Mouse (Mus musculus) stomach, embryonic 16.5 days (tissue): ENCODE measurements around the gene Mif. TPM values are rescaled to one million over a fixed set of nuclear protein-coding genes. Genes with fewer than 3 reads are reported as not detected.

ENCODE experiments used
- ATAC-seq: fragments of 200-750 bp; cut with Nextera tagmentation; 2 replicates; pipeline ENCODE4 v1.8.0; 2017; ENCODE audit warnings: moderate number of reproducible peaks, moderate TSS enrichment; ENCODE audit not compliant: insufficient read depth, low FRiP score
- H3K27ac ChIP-seq: fragments of 300-500 bp; sonication (generic); 2 replicates; pipeline ENCODE4 v1.5.1; 2014; ENCODE audit warnings: low read length
- H3K27me3 ChIP-seq: fragments of 300-500 bp; sonication (generic); 2 replicates; pipeline ENCODE4 v1.6.1; 2014; ENCODE audit warnings: low read length, control low read depth, mixed read lengths; ENCODE audit not compliant: control insufficient read depth, insufficient read depth
- H3K36me3 ChIP-seq: fragments of 300-500 bp; sonication (generic); 2 replicates; pipeline ENCODE4 v1.6.1; 2014; ENCODE audit warnings: low read length; ENCODE audit not compliant: control insufficient read depth, insufficient read depth
- H3K4me1 ChIP-seq: fragments of 300-500 bp; sonication (generic); 2 replicates; pipeline ENCODE4 v1.6.1; 2014; ENCODE audit warnings: low read length, control low read depth, mixed read lengths; ENCODE audit not compliant: control insufficient read depth, insufficient read depth
- H3K4me2 ChIP-seq: fragments of 300-500 bp; sonication (generic); 2 replicates; pipeline ENCODE4 v1.6.1; 2014; ENCODE audit warnings: low read depth, low read length, mixed read lengths
- H3K4me3 ChIP-seq: fragments of 300-500 bp; sonication (generic); replicated peaks from 2 replicates; pipeline ENCODE4 v1.5.1; 2014; ENCODE audit warnings: mild to moderate bottlenecking, low read length
- H3K9ac ChIP-seq: fragments of 300-500 bp; sonication (generic); 2 replicates; pipeline ENCODE4 v1.6.1; 2014; ENCODE audit warnings: low read length
- H3K9me3 ChIP-seq: fragments of 300-500 bp; sonication (generic); replicated peaks from 2 replicates; pipeline ENCODE4 v1.6.1; 2016; ENCODE audit warnings: low read length, control low read depth; ENCODE audit not compliant: control insufficient read depth
- WGBS: fragments of 180-500 bp; shearing (Covaris S2); extraction: QIAGEN DNeasy Blood & Tissue Kit; methylation state at CpG from one replicate; pipeline ENCODE4 v1.1.7; 2014; 5-methylcytosine and 5-hydroxymethylcytosine counted together
- polyA plus RNA-seq: library from polyadenylated mRNA; unstranded; fragments of >200 nt; fragmentation: Nextera tagmentation; extraction: Ambion mirVana; gene quantifications from 2 replicates; pipeline ENCODE4 v1.2.1, GENCODE M21; 2015

Mif gene
- polyA plus RNA-seq, 1 experiment from 2014 or later: 1,459 TPM

DNA sequence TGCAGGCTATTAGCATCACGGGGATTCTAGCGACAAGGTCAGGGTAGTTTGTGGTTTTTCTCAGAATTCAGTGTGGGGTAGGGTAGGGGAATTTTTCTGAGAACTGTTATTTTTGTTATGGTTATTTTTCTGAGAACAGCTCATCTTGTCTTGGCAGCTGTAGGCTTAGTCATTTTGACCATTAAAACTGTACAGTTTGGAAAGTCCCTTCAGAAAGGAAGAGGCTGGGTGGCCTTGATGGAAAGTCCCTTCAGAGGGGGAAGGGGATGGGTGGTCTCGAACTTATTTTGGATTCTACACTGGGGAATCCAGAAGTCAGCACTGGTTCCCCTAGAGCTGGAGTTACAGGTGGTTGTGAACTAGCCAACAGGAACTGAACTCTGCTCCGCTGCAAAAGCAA is 35.5 kb downstream of the Mif start:
- no peaks in the 10 kb centered on the region for H3K36me3 ChIP-seq
- no peak overlapping the region for H3K4me2 ChIP-seq
- H3K9ac ChIP-seq: no peak overlapping the region
- no peak for ATAC-seq
- no peak overlapping the region for H3K27ac ChIP-seq
- 84% methylated on average over 4 of the region's 4 CpGs for WGBS
- H3K4me3 ChIP-seq: no peak overlapping the region
- no peaks in the 10 kb centered on the region for H3K27me3 ChIP-seq
- no peaks in the 10 kb centered on the region for H3K4me1 ChIP-seq
- no peaks in the 10 kb centered on the region for H3K9me3 ChIP-seq

DNA sequence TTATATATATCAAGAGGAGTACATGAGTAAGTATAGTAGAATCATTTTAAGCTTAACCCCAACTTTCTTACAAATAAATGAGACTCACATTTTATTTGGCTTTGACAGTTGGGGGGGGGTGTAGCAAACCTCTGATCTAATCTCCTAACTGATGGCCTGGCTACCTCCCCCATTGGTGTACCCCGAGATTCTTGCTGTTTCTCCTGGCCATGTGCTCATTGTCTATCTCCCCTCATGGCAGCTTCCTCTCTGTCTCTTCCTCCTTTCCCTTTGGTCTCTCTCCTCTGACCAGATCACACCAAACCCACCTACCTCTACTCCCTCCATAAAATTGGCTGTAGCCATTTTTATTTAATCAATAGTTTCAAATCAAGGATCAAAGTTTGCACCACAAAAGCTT is 36.3 kb downstream of the Mif start:
- WGBS: 78% methylated on average over 1 of the region's 1 CpGs

GRCm38 (mm10) chr10:75822443-75822842 is 37.6 kb downstream of the Mif start, which contains the start of gene Gstt4:
Gene Gstt4, minus strand, starts transcription at chr10:75822543.
- no peak for ATAC-seq
- Histone ChIP-seq H3K27ac (no peak within 1 kb of the TSS), H3K4me2 (no peak within 1 kb of the TSS), H3K9me3 (no peaks in the 10 kb centered on the region), H3K4me1 (no peaks in the 10 kb centered on the region), H3K36me3 (no peaks in the 10 kb centered on the region), H3K4me3 (no peak within 1 kb of the TSS), H3K27me3 (no peaks in the 10 kb centered on the region), H3K9ac (no peak within 1 kb of the TSS)
- WGBS: 90% methylated on average over 2 of the region's 2 CpGs

More for the DNA sequence above, 36.3 kb downstream of the Mif start:
- no peak for ATAC-seq
- Histone ChIP-seq H3K4me2 (no peak overlapping the region), H3K27me3 (no peaks in the 10 kb centered on the region), H3K36me3 (no peaks in the 10 kb centered on the region), H3K9me3 (no peaks in the 10 kb centered on the region), H3K4me1 (no peaks in the 10 kb centered on the region), H3K9ac (no peak overlapping the region), H3K4me3 (no peak overlapping the region), H3K27ac (no peak overlapping the region)

GRCm38 (mm10) chr10:75819882-75820281 is 40.2 kb downstream of the Mif start:
- no peak overlapping the region for H3K27ac ChIP-seq
- H3K4me3 ChIP-seq: no peak overlapping the region
- H3K36me3 ChIP-seq: no peaks in the 10 kb centered on the region
- no peak for ATAC-seq
- WGBS: 82% methylated on average over 5 of the region's 5 CpGs
- no peak overlapping the region for H3K9ac ChIP-seq
- H3K27me3 ChIP-seq: no peaks in the 10 kb centered on the region
- no peaks in the 10 kb centered on the region for H3K9me3 ChIP-seq
- H3K4me1 ChIP-seq: no peaks in the 10 kb centered on the region
- no peak overlapping the region for H3K4me2 ChIP-seq

DNA sequence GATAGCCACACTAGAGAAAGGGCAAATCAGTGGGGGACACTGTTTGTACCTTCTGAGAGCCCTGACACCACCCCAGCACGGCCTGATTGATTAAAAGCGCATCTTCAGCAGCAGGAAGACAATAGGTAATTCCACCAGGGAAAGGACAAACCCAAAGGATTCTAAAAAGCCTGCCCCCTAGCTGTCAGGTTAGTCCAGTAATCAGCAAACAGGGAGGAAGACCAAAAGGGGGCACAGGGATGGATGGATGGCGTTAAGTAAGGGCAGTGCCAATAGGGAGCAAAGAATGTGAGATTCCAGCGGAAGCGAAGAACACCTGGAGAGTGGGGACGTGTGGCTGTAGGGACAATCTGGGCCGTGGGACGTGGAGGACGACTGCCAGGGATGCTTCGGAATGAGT is 41.4 kb downstream of the Mif start:
- Histone ChIP-seq H3K4me2 (no peak overlapping the region), H3K9me3 (no peaks in the 10 kb centered on the region), H3K4me1 (no peaks in the 10 kb centered on the region), H3K27ac (no peak overlapping the region), H3K27me3 (no peaks in the 10 kb centered on the region), H3K36me3 (no peaks in the 10 kb centered on the region), H3K9ac (no peak overlapping the region), H3K4me3 (no peak overlapping the region)
- 52% methylated on average over 10 of the region's 10 CpGs for WGBS
- ATAC-seq: no peak

Other genes starting within 250 kb of the Mif start
- gene Susd2, start 216.2 kb downstream of the Mif start, polyA plus RNA-seq: 16.1 and 18.6 TPM in 2 replicates
- 29.3 and 34.0 TPM in 2 replicates for gene Cabin1, start 95.9 kb downstream of the Mif start, polyA plus RNA-seq
- gene Ddt, start 86.8 kb downstream of the Mif start, polyA plus RNA-seq: 57.1 and 72.9 TPM in 2 replicates
- not detected in 2 replicates for gene Gm20441, start 79.3 kb downstream of the Mif start, polyA plus RNA-seq
- gene Gstt3, start 78.8 kb downstream of the Mif start, polyA plus RNA-seq: 50.2 and 55.5 TPM in 2 replicates
- gene Gstt1, start 61.7 kb downstream of the Mif start, polyA plus RNA-seq: 20.6 and 20.8 TPM in 2 replicates
- not detected in 2 replicates for gene Gstt4, start 37.7 kb downstream of the Mif start, polyA plus RNA-seq
- 64.8 and 76.9 TPM in 2 replicates for gene Gstt2, start 22.8 kb downstream of the Mif start, polyA plus RNA-seq
- 9.6 and 11.9 TPM in 2 replicates for gene Derl3, start 33.2 kb upstream of the Mif start, polyA plus RNA-seq
- gene Smarcb1, start 61.4 kb upstream of the Mif start, polyA plus RNA-seq: 159 and 162 TPM in 2 replicates
- 83.6 and 97.1 TPM in 2 replicates for gene Chchd10, start 72.9 kb upstream of the Mif start, polyA plus RNA-seq
- gene Mmp11, start 76.3 kb upstream of the Mif start, polyA plus RNA-seq: 33.8 and 39.1 TPM in 2 replicates
- gene Gm867, start 80.4 kb upstream of the Mif start, polyA plus RNA-seq: 0.75 and 1.0 TPM in 2 replicates
- 1.9 and 2.1 TPM in 2 replicates for gene Vpreb3, start 82.8 kb upstream of the Mif start, polyA plus RNA-seq
- not detected in 2 replicates for gene Gm5134, start 94.3 kb upstream of the Mif start, polyA plus RNA-seq
- 15.7 and 15.9 TPM in 2 replicates for gene Zfp280b, start 172.4 kb upstream of the Mif start, polyA plus RNA-seq